Mouse (Mus musculus) myocyte (in vitro differentiated cells): ENCODE data around the gene Ltbp1. TPM values are rescaled to one million over a fixed set of nuclear protein-coding genes. Genes with fewer than 3 reads are reported as not detected.

Experiments
- H3K27me3 ChIP-seq: one replicate; pipeline ENCODE4 v1.6.1; 2011; ENCODE audit not compliant: control insufficient read depth, insufficient read depth, insufficient read length
- H3K36me3 ChIP-seq: one replicate; pipeline ENCODE4 v1.6.1; 2011; ENCODE audit not compliant: control insufficient read depth, insufficient read depth
- H3K4me2 ChIP-seq: one replicate; pipeline ENCODE4 v1.6.1; 2011; ENCODE audit warnings: low read depth, control low read depth
- H3K4me3 ChIP-seq: one replicate; pipeline ENCODE4 v1.5.1; 2011; ENCODE audit warnings: mild to moderate bottlenecking, control low read depth, moderate library complexity
- H3K79me2 ChIP-seq: one replicate; pipeline ENCODE4 v1.6.1; 2011; ENCODE audit not compliant: control insufficient read depth, insufficient read depth
- H3ac ChIP-seq: one replicate; pipeline ENCODE4 v1.6.1; 2011; ENCODE audit not compliant: control insufficient read depth, insufficient read length
- CEBPB ChIP-seq: IDR thresholded peaks from 2 replicates; pipeline ENCODE4 v1.6.1; 2011; ENCODE audit warnings: mild to moderate bottlenecking, moderate library complexity; ENCODE audit not compliant: poor library complexity, insufficient read depth, severe bottlenecking
- E2F4 ChIP-seq: IDR thresholded peaks from one replicate; pipeline ENCODE4 v1.6.1; 2011; ENCODE audit warnings: mild to moderate bottlenecking, control low read depth, moderate library complexity; ENCODE audit not compliant: insufficient read depth
- MAX ChIP-seq: IDR thresholded peaks from one replicate; pipeline ENCODE4 v1.6.1; 2011; ENCODE audit warnings: low read depth, mild to moderate bottlenecking, control low read depth
- MYOD1 ChIP-seq, 3 experiments: IDR thresholded peaks; one replicate each; pipeline ENCODE4 v1.6.1; 2011; ENCODE audit warnings: control low read depth in 2 of 3, low read depth in 2 of 3, mild to moderate bottlenecking in 2 of 3, moderate library complexity in 1 of 3; ENCODE audit not compliant: insufficient read length in 2 of 3, control insufficient read depth in 1 of 3
- MYOG ChIP-seq, 3 experiments: IDR thresholded peaks; one replicate each; pipeline ENCODE4 v1.6.1; 2011; ENCODE audit warnings: control low read depth in 2 of 3, low read depth in 2 of 3, mild to moderate bottlenecking in 2 of 3; ENCODE audit not compliant: insufficient read length in 2 of 3, control insufficient read depth in 1 of 3, insufficient read depth in 1 of 3
- POLR2A ChIP-seq: IDR thresholded peaks from one replicate; pipeline ENCODE4 v1.6.1; 2011; ENCODE audit warnings: low read depth, mild to moderate bottlenecking, control low read depth, moderate library complexity; ENCODE audit not compliant: insufficient read length
- POLR2AphosphoS2 ChIP-seq: IDR thresholded peaks from one replicate; pipeline ENCODE4 v1.6.1; 2011; ENCODE audit warnings: low read depth, control low read depth; ENCODE audit not compliant: insufficient read length
- REST ChIP-seq: IDR thresholded peaks from one replicate; pipeline ENCODE4 v1.6.1; 2011; ENCODE audit warnings: mild to moderate bottlenecking, control low read depth, moderate library complexity; ENCODE audit not compliant: insufficient read depth, insufficient read length
- SRF ChIP-seq: IDR thresholded peaks from one replicate; pipeline ENCODE4 v1.6.1; 2011; ENCODE audit warnings: low read depth; ENCODE audit not compliant: control insufficient read depth, insufficient read length
- TCF12 ChIP-seq: IDR thresholded peaks from one replicate; pipeline ENCODE4 v1.6.1; 2011; ENCODE audit warnings: mild to moderate bottlenecking, control low read depth; ENCODE audit not compliant: poor library complexity, insufficient read depth, severe bottlenecking
- TCF3 ChIP-seq: IDR thresholded peaks from one replicate; pipeline ENCODE4 v1.6.1; 2011; ENCODE audit warnings: low read depth, control low read depth; ENCODE audit not compliant: insufficient read length
- USF1 ChIP-seq: IDR thresholded peaks from one replicate; pipeline ENCODE4 v1.6.1; 2011; ENCODE audit warnings: low read depth, mild to moderate bottlenecking, control low read depth, moderate library complexity
- polyA plus RNA-seq: library from polyadenylated mRNA; unstranded; fragments of >200 nt; fragmentation: generic; extraction: Trizol; gene quantifications from one replicate; pipeline ENCODE4 v1.2.1, GENCODE M21; 2012; ENCODE audit warnings: missing spikeins

The Ltbp1 gene
- polyA plus RNA-seq, 1 experiment = 19.4 TPM

- no peaks in the 10 kb centered on the region for H3K27me3 ChIP-seq
These were observed 166.3 kb downstream of the Ltbp1 start for GRCm38 (mm10) chr17:75171659-75172058.

GRCm38 (mm10) chr17:75172685-75173205 lies 167.4 kb downstream of the Ltbp1 start:
- Histone ChIP-seq H3ac (no peak overlapping the region), H3K27me3 (no peaks in the 10 kb centered on the region), H3K4me3 (no peak overlapping the region), H3K79me2 (no peaks in the 10 kb centered on the region), H3K4me2 (no peak overlapping the region), H3K36me3 (no peaks in the 10 kb centered on the region)
- no peak for TF ChIP-seq POLR2AphosphoS2
- TF ChIP-seq MYOG (IDR thresholded peaks at IDR 0.05; ENCODE audit: control insufficient read depth in 1 of 3, insufficient read depth in 1 of 3, insufficient read length in 2 of 3, low read depth in 2 of 3) = no peak
- TF ChIP-seq E2F4 = no peak
- TF ChIP-seq REST = no peak
- no peak for TF ChIP-seq TCF3
- TF ChIP-seq USF1 = no peak
- TF ChIP-seq SRF = no peak
- no peak for TF ChIP-seq POLR2A
- TF ChIP-seq MAX = no peak
- TF ChIP-seq MYOD1 (IDR thresholded peaks at IDR 0.05; ENCODE audit: control insufficient read depth in 1 of 3, insufficient read length in 2 of 3, low read depth in 2 of 3) = no peak
- TF ChIP-seq TCF12 = no peak

More at GRCm38 (mm10) chr17:75171659-75172058, 166.3 kb downstream of the Ltbp1 start:
- Histone ChIP-seq H3K4me3 (no peak overlapping the region), H3K4me2 (no peak overlapping the region), H3K79me2 (no peaks in the 10 kb centered on the region), H3K36me3 (no peaks in the 10 kb centered on the region), H3ac (no peak overlapping the region)
- TF ChIP-seq REST (no peak), USF1 (no peak), MAX (no peak), SRF (no peak), TCF3 (no peak), E2F4 (no peak), POLR2A (no peak), TCF12 (no peak), MYOG (IDR thresholded peaks at IDR 0.05; ENCODE audit: control insufficient read depth in 1 of 3, insufficient read depth in 1 of 3, insufficient read length in 2 of 3, low read depth in 2 of 3) (no peak), MYOD1 (IDR thresholded peaks at IDR 0.05; ENCODE audit: control insufficient read depth in 1 of 3, insufficient read length in 2 of 3, low read depth in 2 of 3) (no peak), POLR2AphosphoS2 (no peak), CEBPB (no peak)

DNA sequence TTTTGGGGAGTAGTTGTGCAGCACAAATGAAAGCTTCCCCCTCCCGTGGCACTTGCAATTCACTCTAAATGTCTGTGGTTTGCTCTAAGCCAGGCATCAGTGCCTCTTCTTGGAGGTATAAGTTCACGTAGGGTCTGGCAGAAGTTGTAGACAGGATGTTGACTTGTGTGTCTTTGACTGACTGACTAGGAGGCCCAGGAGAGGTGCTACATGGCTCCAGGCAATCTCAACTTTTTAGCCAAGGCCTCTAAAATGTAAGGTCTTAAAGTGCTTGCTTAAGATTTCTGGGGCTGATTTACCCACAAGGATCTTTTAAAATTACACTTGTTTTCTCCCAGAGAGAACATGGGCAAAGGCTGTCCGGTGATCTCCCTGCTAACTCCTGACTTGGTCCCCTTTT lies 169.1 kb downstream of the Ltbp1 start:
- Histone ChIP-seq H3K4me2 (no peak overlapping the region), H3K36me3 (no peaks in the 10 kb centered on the region), H3K27me3 (no peaks in the 10 kb centered on the region), H3ac (no peak overlapping the region), H3K4me3 (no peak overlapping the region), H3K79me2 (peaks cover 3% of the 10 kb centered on the region)
- no peak for TF ChIP-seq POLR2AphosphoS2
- TF ChIP-seq TCF12 = no peak
- no peak for TF ChIP-seq USF1

GRCm38 (mm10) chr17:75177920-75178867 lies 172.8 kb downstream of the Ltbp1 start:
- Histone ChIP-seq H3K4me2 (peak overlapping the region; percentile 83), H3K4me3 (peak overlapping the region; percentile 36), H3K36me3 (no peaks in the 10 kb centered on the region), H3K27me3 (no peaks in the 10 kb centered on the region), H3K79me2 (peaks cover 18% of the 10 kb centered on the region), H3ac (no peak overlapping the region)
- TF ChIP-seq MAX (no peak), E2F4 (no peak), SRF (peak; percentile 4), TCF3 (no peak), MYOD1 (IDR thresholded peaks at IDR 0.05; ENCODE audit: control insufficient read depth in 1 of 3, insufficient read length in 2 of 3, low read depth in 2 of 3) (peak in 1 of 3 experiments; percentile 0), POLR2A (no peak)
